Mouse (Mus musculus) embryonic fibroblast, embryonic 13.5 days (primary cell): Measurements from ENCODE around the gene Cfap43.

Source experiments
- CTCF ChIP-seq: IDR thresholded peaks from 2 replicates; pipeline ENCODE4 v1.5.1; 2011; ENCODE audit warnings: mild to moderate bottlenecking, control low read depth, low read length, moderate library complexity, borderline replicate concordance; ENCODE audit not compliant: insufficient read depth
- POLR2A ChIP-seq: IDR thresholded peaks from 2 replicates; pipeline ENCODE4 v1.6.1; 2011; ENCODE audit warnings: low read depth, mild to moderate bottlenecking, control low read depth, low read length, moderate library complexity

DNA sequence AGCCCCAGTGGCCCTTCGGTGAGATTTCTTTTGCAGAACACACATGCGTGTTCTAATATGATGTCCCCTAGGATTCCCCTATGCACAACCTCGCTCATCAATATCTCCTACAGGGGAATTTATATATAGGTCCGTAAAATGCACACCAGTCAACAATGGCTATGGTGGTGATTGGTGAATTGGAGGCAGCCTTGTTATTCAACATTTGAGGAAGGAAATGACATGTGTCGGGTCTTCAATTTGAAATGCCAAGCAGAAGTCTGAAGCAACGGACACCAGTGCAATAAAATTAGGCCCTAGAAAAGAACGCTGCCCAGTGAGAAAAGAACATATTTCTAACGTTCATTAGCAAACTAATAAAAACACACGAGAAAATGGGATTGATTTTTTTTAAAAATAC, 17.9 kb upstream of the Cfap43 start:
- TF ChIP-seq CTCF, result no peak
- no peak for TF ChIP-seq POLR2A
